Mouse (Mus musculus): ENCODE data around the gene Olfr463. TPM values are rescaled to one million over a fixed set of nuclear protein-coding genes. Genes with fewer than 3 reads are reported as not detected.

Olfr463 gene
- total and polyA plus RNA-seq, 3 experiments = not detected

DNA sequence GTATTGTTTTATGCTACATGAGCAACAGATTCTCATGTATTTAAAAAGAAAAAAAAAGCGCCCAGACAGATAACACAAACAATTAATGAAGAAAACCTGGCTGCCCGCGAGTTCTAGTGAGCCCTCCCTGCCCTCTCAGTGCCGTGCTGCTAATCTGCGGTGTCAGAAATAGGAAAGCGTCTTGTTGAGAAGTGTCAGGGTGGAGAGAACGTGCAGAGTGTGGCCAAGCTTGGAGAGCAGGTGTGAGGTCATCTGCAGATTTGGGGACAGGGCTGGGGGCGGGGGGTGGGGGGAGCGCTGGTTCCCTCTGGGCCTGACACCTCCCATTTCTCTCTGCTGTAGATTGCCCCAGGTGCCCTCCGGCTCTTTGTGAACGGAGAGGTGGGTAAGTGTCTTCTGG, 37.9 kb downstream of the Olfr463 start:
- TF ChIP-seq RAD21 (IDR thresholded peaks at IDR 0.05; ENCODE audit: low read depth, low read length) (no peak), SIN3A (IDR thresholded peaks at IDR 0.05; ENCODE audit: low read length) (no peak), NELFE (IDR thresholded peaks at IDR 0.05; ENCODE audit: low read depth, low read length) (no peak), NRF1 (IDR thresholded peaks at IDR 0.05; ENCODE audit: insufficient read depth, low read depth, low read length, poor library complexity, severe bottlenecking) (no peak), JUND (IDR thresholded peaks at IDR 0.05; ENCODE audit: low read depth, low read length) (no peak), EP300 (IDR thresholded peaks at IDR 0.05; ENCODE audit: low read depth in 1 of 2, low read length in 2 of 2) (no peak), RCOR1 (IDR thresholded peaks at IDR 0.05; ENCODE audit: low read depth, low read length) (no peak), TBP (IDR thresholded peaks at IDR 0.05; ENCODE audit: low read depth, low read length) (no peak), POLR2A (IDR thresholded peaks at IDR 0.05; ENCODE audit: control insufficient read depth in 1 of 2, insufficient read depth in 1 of 2, low read depth in 1 of 2, low read length in 2 of 2, poor library complexity in 1 of 2) (no peak), KAT2A (conservative IDR thresholded peaks at IDR 0.05; ENCODE audit: low read depth, low read length) (no peak), CTCF (IDR thresholded peaks at IDR 0.05 in 2 of 3, conservative IDR thresholded peaks at IDR 0.05 in 1 of 3; ENCODE audit: control insufficient read depth in 1 of 3, insufficient read depth in 1 of 3, low read depth in 2 of 3, low read length in 3 of 3, poor library complexity in 1 of 3, severe bottlenecking in 1 of 3) (no peak), ETS1 (IDR thresholded peaks at IDR 0.05; ENCODE audit: low read depth, low read length) (no peak), BHLHE40 (IDR thresholded peaks at IDR 0.05; ENCODE audit: borderline replicate concordance, low read depth, low read length) (no peak), ELF1 (IDR thresholded peaks at IDR 0.05; ENCODE audit: low read depth, low read length) (no peak), MAZ (IDR thresholded peaks at IDR 0.05; ENCODE audit: low read depth, low read length) (no peak), ZMIZ1 (IDR thresholded peaks at IDR 0.05; ENCODE audit: low read depth, low read length) (no peak), CHD1 (IDR thresholded peaks at IDR 0.05; ENCODE audit: low read depth, low read length) (no peak), ZC3H11A (IDR thresholded peaks at IDR 0.05; ENCODE audit: low read depth, low read length) (no peak), MXI1 (IDR thresholded peaks at IDR 0.05; ENCODE audit: low read depth, low read length) (no peak)
- no peak overlapping the region for H3K27ac ChIP-seq (ENCODE audit: control insufficient read depth, low read depth, low read length)
- DNase-seq (ENCODE audit: low read depth, low spot score) = no peak

DNA sequence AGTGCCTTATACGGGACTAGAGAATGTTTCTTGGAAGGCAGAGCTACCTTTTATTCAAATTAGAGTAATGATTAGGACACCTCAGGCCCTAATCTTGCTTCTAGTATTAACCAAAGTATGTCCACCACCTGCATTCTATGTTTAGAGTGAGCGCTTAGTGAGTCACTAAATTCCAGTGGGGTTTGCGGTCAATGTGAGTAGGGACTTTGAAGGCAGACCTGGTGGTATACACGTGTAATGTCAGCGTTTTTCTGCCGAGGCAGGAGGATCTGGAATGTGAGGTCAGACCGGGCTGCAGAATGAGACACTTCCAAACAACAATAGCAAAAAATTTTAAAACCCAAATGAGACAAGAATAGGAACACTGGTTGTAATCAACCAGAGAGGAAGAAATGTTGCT, 42.6 kb downstream of the Olfr463 start:
- Histone ChIP-seq H3K9ac (ENCODE audit: control insufficient read depth, low read depth, low read length, poor library complexity, severe bottlenecking) (no peak overlapping the region), H3K9me3 (replicated peaks; ENCODE audit: insufficient read depth, low read length) (no peaks in the 10 kb centered on the region), H3K36me3 (ENCODE audit: control insufficient read depth in 1 of 2, insufficient read depth in 2 of 2, low read length in 2 of 2) (peaks cover 0 to 6% of the 10 kb centered on the region in 2 experiments; a peak in 1 of 4 replicates), H3K27me3 (ENCODE audit: control insufficient read depth in 1 of 2, insufficient read depth in 2 of 2, low read length in 2 of 2) (no peaks in the 10 kb centered on the region), H3K4me3 (ENCODE audit: control insufficient read depth in 1 of 2, insufficient read depth in 1 of 2, low read depth in 2 of 2, low read length in 2 of 2) (no peak overlapping the region), H3K27ac (ENCODE audit: control insufficient read depth, low read depth, low read length) (no peak overlapping the region), H3K4me1 (ENCODE audit: control insufficient read depth in 1 of 2, insufficient read depth in 2 of 2, low read length in 2 of 2) (peaks cover 0 to 7% of the 10 kb centered on the region in 2 experiments; a peak in 1 of 4 replicates), H3K79me2 (ENCODE audit: control insufficient read depth, insufficient read depth, low read length, poor library complexity) (no peaks in the 10 kb centered on the region; the same call in 1 of the 2 replicates)
- DNase-seq (ENCODE audit: low read depth, low spot score) = no peak
- TF ChIP-seq ZC3H11A (IDR thresholded peaks at IDR 0.05; ENCODE audit: low read depth, low read length) (no peak), JUND (IDR thresholded peaks at IDR 0.05; ENCODE audit: low read depth, low read length) (no peak), SMC3 (IDR thresholded peaks at IDR 0.05; ENCODE audit: low read depth, low read length) (no peak), TAL1 (IDR thresholded peaks at IDR 0.05; ENCODE audit: low read length) (no peak), MYC (IDR thresholded peaks at IDR 0.05; ENCODE audit: low read depth, low read length) (no peak), MAZ (IDR thresholded peaks at IDR 0.05; ENCODE audit: low read depth, low read length) (no peak), EP300 (IDR thresholded peaks at IDR 0.05; ENCODE audit: low read depth in 1 of 2, low read length in 2 of 2) (no peak)

More for the DNA sequence above, 37.9 kb downstream of the Olfr463 start:
- Histone ChIP-seq H3K9me3 (replicated peaks; ENCODE audit: insufficient read depth, low read length) (no peaks in the 10 kb centered on the region), H3K36me3 (ENCODE audit: control insufficient read depth in 1 of 2, insufficient read depth in 2 of 2, low read length in 2 of 2) (no peaks in the 10 kb centered on the region), H3K27me3 (ENCODE audit: control insufficient read depth in 1 of 2, insufficient read depth in 2 of 2, low read length in 2 of 2) (no peaks in the 10 kb centered on the region), H3K9ac (ENCODE audit: control insufficient read depth, low read depth, low read length, poor library complexity, severe bottlenecking) (no peak overlapping the region), H3K79me2 (ENCODE audit: control insufficient read depth, insufficient read depth, low read length, poor library complexity) (no peaks in the 10 kb centered on the region), H3K4me3 (ENCODE audit: control insufficient read depth in 1 of 2, insufficient read depth in 1 of 2, low read depth in 2 of 2, low read length in 2 of 2) (no peak overlapping the region), H3K4me1 (ENCODE audit: control insufficient read depth in 1 of 2, insufficient read depth in 2 of 2, low read length in 2 of 2) (no peaks in the 10 kb centered on the region)
